8 mouse cellular contexts compared by ENCODE assay signal in the genomic region with DNA sequence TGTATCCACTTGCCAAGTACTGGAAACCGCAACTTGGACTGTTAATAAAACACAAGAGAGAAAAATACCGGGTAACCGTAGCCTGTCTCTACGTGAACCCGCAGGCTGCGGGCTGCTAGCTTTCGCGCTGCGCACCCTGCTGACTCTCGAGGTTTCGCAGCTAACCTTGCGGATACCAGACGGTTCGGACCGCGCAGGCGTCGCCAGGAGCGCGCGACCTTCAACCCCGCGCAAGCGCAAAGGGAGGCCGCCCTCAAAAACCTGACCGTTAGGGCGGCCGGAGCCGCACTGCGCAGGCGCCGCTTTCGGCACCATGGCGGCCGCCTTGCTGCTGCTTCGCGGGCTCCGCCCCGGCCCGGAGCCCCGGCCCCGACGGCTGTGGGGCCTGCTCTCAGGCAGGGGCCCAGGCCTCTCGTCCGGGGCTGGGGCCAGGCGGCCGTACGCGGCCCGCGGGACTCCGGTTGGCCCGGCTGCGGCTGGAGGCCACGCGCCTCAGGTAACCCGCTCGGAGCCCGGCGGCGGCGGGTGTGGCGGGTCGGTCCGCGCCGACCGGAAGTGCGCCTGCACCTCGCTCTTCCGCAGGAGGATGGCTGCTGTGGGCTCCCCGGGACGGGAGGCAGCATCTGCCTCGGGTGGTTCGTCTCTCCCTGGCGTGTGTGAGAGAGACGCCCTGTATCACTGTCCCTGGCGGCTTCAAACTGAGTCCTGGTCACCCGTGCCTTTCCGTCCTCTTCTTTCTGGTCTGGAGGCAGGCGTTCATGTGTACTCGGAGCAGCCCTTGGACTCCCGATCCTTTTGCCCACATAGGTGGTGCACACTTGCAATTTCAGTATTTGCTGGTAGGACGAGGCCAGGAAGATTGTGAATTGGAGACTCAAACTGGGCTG. TPM values are rescaled to one million over a fixed set of nuclear protein-coding genes. Genes with fewer than 3 reads are reported as not detected.
DNase-seq lines count a peak whose midpoint lies in the region; ATAC-seq lines count a peak whose summit lies in the region.

No protein-coding gene starts in this region.

- no peaks in the 10 kb centered on the region for H3K27me3 ChIP-seq in hindbrain, embryonic 13.5 days

- H3K4me2 ChIP-seq in hindbrain, embryonic 13.5 days, result peak overlapping the region; percentile 70

- under 1% methylated on average over 76 of the region's 84 CpGs for WGBS in hindbrain, embryonic 13.5 days

- H3K36me3 ChIP-seq in hindbrain, embryonic 13.5 days, result peaks cover 17% of the 10 kb centered on the region

- peak; percentile 96 for ATAC-seq in hindbrain, embryonic 13.5 days (ENCODE audit: low FRiP score)

- H3K4me3 ChIP-seq in hindbrain, embryonic 13.5 days, result peak overlapping the region; percentile 88

- peak; percentile 99 for DNase-seq in NIH3T3 (ENCODE audit: low read depth)
- DNase-seq in cerebellum, postnatal 10 days, result peak; percentile 97 to 98
- peak; percentile 88 to 94 for DNase-seq in frontal cortex, postnatal 10 days (ENCODE audit: low spot score in 2 of 2)
- DNase-seq in layer of hippocampus, postnatal 25 days (ENCODE audit: extremely low spot score in 1 of 2, low spot score in 1 of 2), result peak; percentile 90 to 92
- peak; percentile 97 for DNase-seq in lung, postnatal 25 days (ENCODE audit: low spot score)
- peak; percentile 98 for DNase-seq in retina, embryonic 14.5 days (ENCODE audit: low spot score)
- DNase-seq in thymus, postnatal 4 days, result peak; percentile 97

- peak overlapping the region; percentile 89 for H3K9ac ChIP-seq in hindbrain, embryonic 13.5 days

- peak overlapping the region; percentile 95 for H3K27ac ChIP-seq in hindbrain, embryonic 13.5 days

- H3K9me3 ChIP-seq in hindbrain, embryonic 13.5 days, result no peaks in the 10 kb centered on the region

- H3K4me1 ChIP-seq in hindbrain, embryonic 13.5 days (replicated peaks), result peaks cover 31% of the 10 kb centered on the region

RNA-seq across cellular contexts. Expression of gene Spg7, which starts 2.7 kb away (rescaled TPM):
- polyA plus RNA-seq in hindbrain, embryonic 13.5 days (2015; fragmentation: Nextera tagmentation; extraction: Ambion mirVana), result 45.9 and 48.7 TPM in 2 replicates
- 10 to 100 TPM; 54.5 to 72.1 TPM for total RNA-seq in layer of hippocampus, postnatal 25 days (2021)

RNA-seq across cellular contexts. Expression of gene Ankrd11, which starts 23.4 kb away (rescaled TPM):
- 29.9 and 30.7 TPM in 2 replicates for polyA plus RNA-seq in hindbrain, embryonic 13.5 days (2015; fragmentation: Nextera tagmentation; extraction: Ambion mirVana)
- 100 to 1,000 TPM; 147 to 171 TPM for total RNA-seq in layer of hippocampus, postnatal 25 days (2021)

RNA-seq across cellular contexts. Expression of gene Rpl13, which starts 36.7 kb away (rescaled TPM):
- 766 and 789 TPM in 2 replicates for polyA plus RNA-seq in hindbrain, embryonic 13.5 days (2015; fragmentation: Nextera tagmentation; extraction: Ambion mirVana)
- total RNA-seq in layer of hippocampus, postnatal 25 days (2021), result 100 to 1,000 TPM; 378 to 449 TPM

RNA-seq across cellular contexts. Expression of gene Cpne7, which starts 51.7 kb away (rescaled TPM):
- polyA plus RNA-seq in hindbrain, embryonic 13.5 days (2015; fragmentation: Nextera tagmentation; extraction: Ambion mirVana), result 0.53 and 0.87 TPM in 2 replicates
- 100 to 1,000 TPM; 273 to 300 TPM for total RNA-seq in layer of hippocampus, postnatal 25 days (2021)

Comparison
In these comparisons a context has a peak if more than half of its experiments do, and no peak if none do; other contexts are left out.
1. Peak in every context shown above with its lines: DNase-seq, ATAC-seq, H3K4me3 ChIP-seq and H3K27ac ChIP-seq.